Mouse (Mus musculus): ENCODE data around the gene Katnal1.

Katnal1 gene

DNA sequence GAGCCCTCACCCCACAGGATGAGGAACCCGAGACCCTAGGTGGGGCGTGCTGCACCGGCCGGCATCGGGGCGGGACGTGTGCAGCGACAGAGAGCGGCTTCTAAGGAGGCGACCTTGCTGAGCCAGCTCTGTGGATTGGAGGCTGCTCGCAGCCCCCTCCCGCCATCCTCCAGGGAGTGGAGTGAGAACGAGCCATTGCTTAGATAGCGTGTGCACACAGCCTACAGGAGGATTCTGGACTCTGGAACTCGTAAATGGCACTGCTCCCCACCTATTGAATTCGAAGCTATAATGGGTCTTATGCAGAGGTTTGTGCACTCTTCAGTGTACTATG lies at the start of gene Katnal1:
Katnal1 (minus strand) TSS at position 205 of the 334 bp plus-strand sequence.
- no peak for DNase-seq

GRCm38 (mm10) chr5:148978458-148979165 lies 49.5 kb upstream of the Katnal1 start:
- DNase-seq, result no peak

DNA sequence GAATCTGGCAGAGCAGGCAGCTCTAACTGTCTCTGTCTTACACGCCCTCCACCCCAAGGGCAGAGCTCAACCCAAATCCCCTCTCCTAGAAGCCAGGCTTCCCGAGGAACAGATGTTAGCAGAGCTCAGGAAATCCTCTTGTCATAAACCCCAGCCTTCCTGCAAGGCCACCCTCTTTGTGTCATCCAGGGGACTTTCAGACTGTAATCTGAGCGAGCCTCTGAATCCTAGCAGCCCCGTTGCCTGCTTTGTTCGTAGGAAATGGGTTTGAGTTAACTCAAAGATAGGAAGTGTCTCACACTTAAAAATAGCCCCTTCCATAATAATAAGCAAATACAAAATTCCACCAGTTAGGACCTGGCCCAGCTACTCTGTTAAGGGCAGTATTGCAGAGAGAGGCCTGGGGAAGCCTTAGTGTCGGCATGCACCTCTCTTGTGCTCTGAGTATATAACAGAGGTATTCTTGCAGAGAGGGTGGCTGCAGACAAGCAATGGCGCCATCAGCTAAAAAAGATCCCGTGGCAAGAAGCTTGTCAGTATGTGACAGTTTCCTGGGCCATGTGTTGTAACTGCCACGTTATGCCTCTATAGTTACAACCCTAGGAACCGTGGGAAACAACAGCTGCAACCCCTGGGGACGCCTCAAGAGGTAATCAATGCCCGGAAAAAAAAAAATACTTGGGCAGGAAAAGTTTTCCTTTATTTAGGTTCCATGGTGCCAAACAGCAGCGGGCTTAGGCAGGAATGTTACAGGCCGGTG lies 48.8 kb upstream of the Katnal1 start:
- DNase-seq, result no peak

- DNase-seq, result no peak
Measured at GRCm38 (mm10) chr5:148976876-148977275, 47.8 kb upstream of the Katnal1 start.

- no peak for DNase-seq
Measured at GRCm38 (mm10) chr5:148975035-148975434, 45.9 kb upstream of the Katnal1 start.

- no peak for DNase-seq
Measured at GRCm38 (mm10) chr5:148973019-148973668, 44.0 kb upstream of the Katnal1 start.

GRCm38 (mm10) chr5:148972167-148972566 lies 43.0 kb upstream of the Katnal1 start:
- no peak for DNase-seq

DNA sequence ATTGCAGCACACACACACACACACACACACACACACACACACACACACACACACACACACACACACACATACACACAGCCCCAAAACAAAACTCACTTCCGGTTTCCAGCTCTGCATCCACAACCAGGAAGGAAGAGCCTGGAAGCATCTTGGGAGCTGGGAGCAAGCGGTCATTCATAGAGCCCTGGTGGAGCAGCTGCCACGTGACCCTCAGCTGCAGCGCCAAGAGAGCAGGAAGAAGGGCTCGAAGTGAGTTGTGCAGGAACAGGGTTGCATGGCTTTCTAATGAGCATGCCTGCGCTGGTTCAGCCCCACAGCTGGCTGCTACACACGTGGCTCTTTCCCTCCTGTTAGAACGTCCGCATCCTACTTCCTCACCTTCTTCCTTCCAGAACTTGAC lies 40.5 kb upstream of the Katnal1 start:
- DNase-seq, result no peak

DNA sequence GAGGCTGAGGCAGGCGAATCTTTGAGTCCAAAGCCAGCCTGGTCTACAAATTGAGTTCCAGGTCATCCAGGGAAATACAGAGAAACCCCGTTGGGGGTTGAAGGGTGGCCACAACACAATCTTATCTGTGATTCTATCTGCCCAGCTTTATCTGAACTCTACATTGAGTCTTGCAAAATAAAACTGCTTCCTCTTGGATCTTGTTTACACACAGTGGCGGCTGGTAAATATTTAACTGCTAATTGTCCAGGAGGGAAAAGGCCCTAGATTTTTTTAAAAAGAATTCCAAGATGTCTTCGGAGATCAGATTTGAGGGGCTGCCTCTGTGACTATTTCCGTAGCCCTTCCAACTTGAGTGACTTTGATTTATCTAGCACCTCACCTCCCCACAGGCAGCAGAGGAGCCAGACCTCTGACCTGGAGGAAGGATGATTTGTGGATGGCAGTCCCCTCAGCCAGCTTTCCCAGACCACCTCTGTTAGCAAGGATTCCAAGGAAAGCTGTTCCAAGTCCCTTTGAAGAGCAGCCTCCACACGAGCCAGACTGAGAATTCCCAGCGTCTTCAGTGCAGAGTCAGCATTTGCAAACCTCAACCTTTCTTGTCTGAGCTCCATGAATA lies 39.9 kb upstream of the Katnal1 start:
- no peak for DNase-seq

DNA sequence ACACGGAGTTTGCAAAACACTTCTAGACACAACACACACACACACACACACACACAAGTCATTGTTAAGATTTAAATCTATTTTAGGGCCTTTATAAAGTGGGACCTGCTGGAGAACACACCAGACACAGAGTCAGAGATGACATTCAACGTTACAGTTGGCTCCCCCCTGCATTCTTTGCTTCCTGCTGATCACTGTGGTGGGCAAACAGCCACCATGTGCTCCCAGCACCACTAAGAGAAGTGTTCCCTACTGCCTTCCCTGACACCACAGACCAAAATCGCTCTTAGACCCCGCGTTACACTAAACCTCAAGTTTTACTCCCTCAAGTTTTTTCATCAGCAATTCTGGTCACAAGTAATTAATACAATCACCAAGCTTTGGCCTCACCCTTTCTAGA lies 39.1 kb upstream of the Katnal1 start:
- no peak for DNase-seq

- no peak for DNase-seq
Measured at GRCm38 (mm10) chr5:148966395-148966794, 37.3 kb upstream of the Katnal1 start.

GRCm38 (mm10) chr5:148965691-148966333 lies 36.7 kb upstream of the Katnal1 start:
- peak; percentile 89 for DNase-seq

DNA sequence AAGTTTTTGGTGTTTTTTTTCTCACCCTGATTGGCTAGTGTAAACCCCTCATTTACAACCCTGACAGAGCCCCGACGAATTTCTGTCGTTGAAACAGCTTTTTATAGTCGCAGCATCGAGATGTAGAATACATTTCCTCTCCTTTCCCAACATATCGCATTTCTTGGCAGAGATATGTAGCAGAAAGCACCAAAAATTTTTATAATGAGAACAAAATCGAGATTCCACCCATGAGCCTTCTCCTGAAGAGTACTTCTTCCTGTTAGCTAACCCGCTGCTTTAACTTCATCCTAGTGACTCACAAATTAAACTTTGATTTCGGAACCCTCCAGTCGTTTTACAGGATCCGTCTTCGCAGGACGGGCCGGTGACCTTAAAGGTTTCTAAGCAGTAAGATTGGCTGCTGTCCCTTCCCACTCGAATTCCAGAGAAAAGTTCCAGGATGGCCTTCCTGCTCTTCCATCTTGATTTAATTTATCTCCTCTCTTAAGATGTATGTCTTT lies 36.0 kb upstream of the Katnal1 start:
- no peak for DNase-seq

DNA sequence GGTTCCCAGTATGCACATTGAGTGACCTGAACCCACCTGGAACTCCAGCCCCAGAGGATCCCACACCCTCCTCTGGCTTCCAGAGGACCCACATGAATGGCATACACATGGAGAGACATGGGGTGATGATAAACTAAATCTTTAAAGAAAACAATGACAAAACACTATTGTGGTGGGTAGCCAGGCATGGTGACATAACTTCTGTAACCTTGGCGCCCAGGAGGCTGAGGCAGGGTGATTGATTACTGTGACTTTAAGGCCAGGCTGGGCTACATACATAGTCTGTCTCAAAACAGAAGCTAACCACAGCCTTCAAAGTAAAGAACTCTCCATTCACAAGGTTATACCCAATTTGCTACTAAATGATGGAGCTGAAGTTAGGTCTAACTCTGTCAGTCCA lies 35.1 kb upstream of the Katnal1 start:
- no peak for DNase-seq

DNA sequence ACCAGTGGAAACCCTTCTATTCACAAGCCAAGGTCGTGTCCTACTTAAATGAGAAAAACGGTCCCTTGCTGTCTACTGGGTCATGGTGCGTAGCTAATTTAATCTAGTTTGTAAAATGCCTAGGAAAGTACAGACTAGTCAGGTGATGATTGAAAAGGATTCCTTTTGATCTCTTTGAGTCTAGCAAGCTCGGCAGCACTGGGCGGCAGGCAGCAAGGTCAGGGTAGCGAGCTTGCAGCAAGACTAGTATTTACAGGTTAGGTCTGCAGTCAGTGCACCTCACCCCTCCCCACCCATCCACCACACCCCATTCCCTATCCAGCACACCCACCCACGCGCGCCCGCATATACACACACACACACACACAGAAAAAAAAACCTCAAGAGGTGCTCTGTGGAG lies 31.1 kb upstream of the Katnal1 start:
- DNase-seq, result no peak

DNA sequence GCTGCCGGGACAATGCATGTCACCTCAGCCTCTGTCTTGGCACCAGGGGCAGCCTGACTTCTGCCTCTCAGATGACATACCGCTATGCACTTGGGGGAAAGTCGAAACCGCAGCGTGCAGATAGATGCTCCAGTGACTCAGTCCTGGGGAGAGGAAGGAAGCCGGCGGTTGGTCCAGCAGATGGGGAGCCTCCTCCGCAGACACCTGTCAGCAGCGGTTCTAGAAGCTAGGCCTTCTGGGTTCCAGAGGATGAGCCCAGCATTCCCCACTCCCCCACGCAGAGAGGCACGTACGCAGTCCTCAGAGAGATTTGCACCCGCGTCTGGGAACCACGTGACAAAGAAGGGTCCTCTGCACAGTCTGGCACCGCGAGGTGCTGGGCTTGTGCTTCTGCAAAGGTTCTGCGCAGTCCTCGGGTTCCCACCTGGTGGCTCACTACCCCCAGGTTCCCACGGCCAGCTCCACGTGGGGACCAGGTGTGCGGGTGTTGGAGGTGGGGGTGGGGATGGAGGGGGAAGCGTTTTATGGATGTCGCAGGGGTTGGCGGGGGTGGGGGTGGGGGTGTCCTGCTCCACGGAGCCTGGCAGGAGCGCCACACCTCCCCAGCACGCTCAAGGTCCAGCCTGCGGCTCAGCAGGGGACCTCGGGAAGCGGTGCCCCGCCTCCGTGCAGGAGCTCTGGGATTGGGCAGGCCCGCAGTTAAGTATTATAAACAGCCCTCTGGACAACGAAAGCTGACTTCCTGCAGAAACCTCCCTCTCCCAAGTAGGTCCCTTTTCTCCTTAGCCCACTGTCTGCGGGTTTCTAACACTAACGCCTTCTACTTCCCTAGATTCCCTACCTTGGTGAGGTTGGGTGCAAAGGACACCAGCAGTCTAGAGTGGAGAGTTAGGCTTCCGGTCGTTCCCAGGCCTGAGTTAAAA lies 30.2 kb upstream of the Katnal1 start:
- peak; percentile 83 for DNase-seq

DNA sequence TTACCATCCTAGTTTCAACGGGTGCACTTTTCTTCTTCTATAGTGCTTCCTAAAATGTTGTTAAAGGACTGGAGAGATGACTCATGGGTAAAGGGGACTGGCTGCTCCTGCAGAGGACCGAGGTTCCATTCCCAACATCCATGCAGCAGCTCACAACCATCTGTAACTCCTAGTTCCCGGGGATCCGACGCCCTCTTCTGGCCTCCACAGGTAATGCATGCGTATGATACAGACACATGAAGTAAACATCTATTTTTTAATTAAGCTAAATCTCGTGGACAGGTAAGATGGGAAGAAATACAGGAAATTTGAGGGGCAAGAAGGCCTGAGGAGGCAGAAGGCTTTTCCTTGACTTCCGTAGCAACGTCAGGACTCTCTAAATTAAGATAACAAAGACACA lies 29.2 kb upstream of the Katnal1 start:
- no peak for DNase-seq

DNA sequence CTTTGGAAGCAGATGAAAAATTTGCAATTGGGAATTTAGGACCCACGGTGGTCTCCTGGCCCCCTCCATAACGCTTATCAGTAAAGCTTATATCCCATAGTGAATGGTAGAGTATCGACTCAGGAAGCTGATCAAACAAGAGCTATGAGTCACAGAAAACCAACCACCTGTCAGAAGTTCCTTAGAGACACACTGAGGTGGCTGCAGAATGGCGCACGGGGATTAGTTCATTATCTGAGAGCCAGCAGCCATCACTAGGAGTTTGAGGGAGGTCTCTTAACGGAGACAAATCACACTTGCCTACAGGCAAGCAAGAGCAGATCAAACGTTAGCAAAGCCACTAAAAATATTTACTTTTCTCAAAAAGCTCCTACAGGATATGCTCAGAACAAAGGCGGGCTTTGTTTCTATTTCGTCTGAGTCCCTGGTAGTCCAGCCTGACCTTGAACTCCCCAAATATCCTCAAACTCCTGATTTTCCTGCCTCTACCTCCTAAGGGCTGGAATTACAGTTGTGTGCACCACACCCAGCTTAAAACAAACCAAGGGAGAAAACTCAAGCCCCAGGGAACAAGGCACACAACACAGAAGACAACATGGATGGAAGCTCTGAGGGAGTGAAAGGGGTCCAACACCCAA lies 27.9 kb upstream of the Katnal1 start:
- no peak for DNase-seq

DNA sequence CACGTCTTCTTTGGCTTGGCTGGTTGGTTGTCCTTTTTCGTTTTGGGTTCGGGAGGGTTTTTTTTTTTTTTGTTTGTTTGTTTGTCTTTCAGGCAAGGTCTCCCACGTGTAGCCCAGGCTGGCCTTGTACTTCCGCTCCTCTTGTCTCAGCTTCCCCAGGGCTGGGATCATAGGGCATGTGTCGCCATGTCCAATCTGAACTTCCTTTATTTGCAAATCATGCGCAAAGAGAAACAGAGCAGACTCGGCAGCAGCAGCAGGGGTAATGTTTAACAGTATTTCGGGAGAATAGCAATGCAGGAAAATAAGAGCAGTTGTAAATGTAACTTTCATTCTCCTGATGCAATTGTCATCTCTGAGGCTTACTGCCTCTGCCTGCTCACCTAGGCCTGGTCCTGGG lies 27.0 kb upstream of the Katnal1 start:
- DNase-seq, result no peak

- DNase-seq, result no peak
Measured at GRCm38 (mm10) chr5:148955575-148955974, 26.5 kb upstream of the Katnal1 start.

Measured in layer of hippocampus, adult 9-11 months (tissue).